Mouse (Mus musculus) myocyte (in vitro differentiated cells): Measurements from ENCODE around the gene Barx1.

Experiments used
- CEBPB ChIP-seq: IDR thresholded peaks from 2 replicates; pipeline ENCODE4 v1.6.1; 2011; ENCODE audit warnings: mild to moderate bottlenecking, moderate library complexity; ENCODE audit not compliant: poor library complexity, insufficient read depth, severe bottlenecking
- E2F4 ChIP-seq: IDR thresholded peaks from one replicate; pipeline ENCODE4 v1.6.1; 2011; ENCODE audit warnings: mild to moderate bottlenecking, control low read depth, moderate library complexity; ENCODE audit not compliant: insufficient read depth
- MAX ChIP-seq: IDR thresholded peaks from one replicate; pipeline ENCODE4 v1.6.1; 2011; ENCODE audit warnings: low read depth, mild to moderate bottlenecking, control low read depth
- MYOD1 ChIP-seq, 3 experiments: IDR thresholded peaks; one replicate each; pipeline ENCODE4 v1.6.1; 2011; ENCODE audit warnings: control low read depth in 2 of 3, low read depth in 2 of 3, mild to moderate bottlenecking in 2 of 3, moderate library complexity in 1 of 3; ENCODE audit not compliant: insufficient read length in 2 of 3, control insufficient read depth in 1 of 3
- MYOG ChIP-seq, 3 experiments: IDR thresholded peaks; one replicate each; pipeline ENCODE4 v1.6.1; 2011; ENCODE audit warnings: control low read depth in 2 of 3, low read depth in 2 of 3, mild to moderate bottlenecking in 2 of 3; ENCODE audit not compliant: insufficient read length in 2 of 3, control insufficient read depth in 1 of 3, insufficient read depth in 1 of 3
- POLR2A ChIP-seq: IDR thresholded peaks from one replicate; pipeline ENCODE4 v1.6.1; 2011; ENCODE audit warnings: low read depth, mild to moderate bottlenecking, control low read depth, moderate library complexity; ENCODE audit not compliant: insufficient read length
- POLR2AphosphoS2 ChIP-seq: IDR thresholded peaks from one replicate; pipeline ENCODE4 v1.6.1; 2011; ENCODE audit warnings: low read depth, control low read depth; ENCODE audit not compliant: insufficient read length
- SRF ChIP-seq: IDR thresholded peaks from one replicate; pipeline ENCODE4 v1.6.1; 2011; ENCODE audit warnings: low read depth; ENCODE audit not compliant: control insufficient read depth, insufficient read length
- TCF12 ChIP-seq: IDR thresholded peaks from one replicate; pipeline ENCODE4 v1.6.1; 2011; ENCODE audit warnings: mild to moderate bottlenecking, control low read depth; ENCODE audit not compliant: poor library complexity, insufficient read depth, severe bottlenecking
- TCF3 ChIP-seq: IDR thresholded peaks from one replicate; pipeline ENCODE4 v1.6.1; 2011; ENCODE audit warnings: low read depth, control low read depth; ENCODE audit not compliant: insufficient read length
- USF1 ChIP-seq: IDR thresholded peaks from one replicate; pipeline ENCODE4 v1.6.1; 2011; ENCODE audit warnings: low read depth, mild to moderate bottlenecking, control low read depth, moderate library complexity

GRCm38 (mm10) chr13:48668976-48669534, 6.3 kb downstream of the Barx1 start:
- TF ChIP-seq MYOG (IDR thresholded peaks at IDR 0.05; ENCODE audit: control insufficient read depth in 1 of 3, insufficient read depth in 1 of 3, insufficient read length in 2 of 3, low read depth in 2 of 3): no peak
- no peak for TF ChIP-seq POLR2A
- no peak for TF ChIP-seq CEBPB
- TF ChIP-seq MYOD1 (IDR thresholded peaks at IDR 0.05; ENCODE audit: control insufficient read depth in 1 of 3, insufficient read length in 2 of 3, low read depth in 2 of 3): no peak
- no peak for TF ChIP-seq TCF12
- TF ChIP-seq USF1: no peak
- TF ChIP-seq MAX: no peak
- no peak for TF ChIP-seq E2F4
- TF ChIP-seq POLR2AphosphoS2: no peak
- no peak for TF ChIP-seq SRF
- no peak for TF ChIP-seq TCF3
